Mouse (Mus musculus): ENCODE data around the gene Coro1b. TPM values are rescaled to one million over a fixed set of nuclear protein-coding genes. Genes with fewer than 3 reads are reported as not detected.

The Coro1b gene
- polyA plus RNA-seq, 1 experiment from 2014 or later: 148 TPM

- WGBS: 50% methylated on average over 11 of the region's 11 CpGs
- ATAC-seq (ENCODE audit: insufficient read depth) (no peak), DNase-seq (no peak)
- Histone ChIP-seq H3K4me1 (ENCODE audit: insufficient read depth) (peaks cover 5% of the 10 kb centered on the region), H3K9me3 (ENCODE audit: low read depth, low read length) (no peaks in the 10 kb centered on the region), H3K9ac (no peak within 1 kb of the TSS), H3K27me3 (ENCODE audit: insufficient read depth, low read length) (no peaks in the 10 kb centered on the region), H3K27ac (ENCODE audit: low read depth) (no peak within 1 kb of the TSS), H3K4me3 (ENCODE audit: low read depth, low read length) (no peak within 1 kb of the TSS), H3K4me2 (no peak within 1 kb of the TSS), H3K36me3 (ENCODE audit: insufficient read depth) (peaks cover 39% of the 10 kb centered on the region)
- no peak for TF ChIP-seq CTCF (IDR thresholded peaks at IDR 0.05; ENCODE audit: low read depth)
These were observed 4.8 kb downstream of the Coro1b start, which contains the start of gene Ptprcap for GRCm38 (mm10) chr19:4153232-4153654. Gene Ptprcap, plus strand, starts transcription at chr19:4153604.

- TF ChIP-seq CTCF (IDR thresholded peaks at IDR 0.05; ENCODE audit: low read depth): no peak
- Histone ChIP-seq H3K4me1 (ENCODE audit: insufficient read depth) (no peaks in the 10 kb centered on the region), H3K27me3 (ENCODE audit: insufficient read depth, low read length) (no peaks in the 10 kb centered on the region), H3K36me3 (ENCODE audit: insufficient read depth) (peaks cover 53% of the 10 kb centered on the region), H3K9ac (no peak overlapping the region), H3K27ac (ENCODE audit: low read depth) (no peak overlapping the region), H3K4me3 (ENCODE audit: low read depth, low read length) (no peak overlapping the region), H3K9me3 (ENCODE audit: low read depth, low read length) (no peaks in the 10 kb centered on the region), H3K4me2 (no peak overlapping the region)
- 69% methylated on average over 13 of the region's 13 CpGs for WGBS
- ATAC-seq (ENCODE audit: insufficient read depth) (no peak), DNase-seq (no peak)
These were observed 6.2 kb downstream of the Coro1b start for GRCm38 (mm10) chr19:4154437-4155222.

- TF ChIP-seq CTCF (IDR thresholded peaks at IDR 0.05; ENCODE audit: low read depth): no peak
- Histone ChIP-seq H3K9ac (no peak overlapping the region), H3K36me3 (ENCODE audit: insufficient read depth) (peaks cover 52% of the 10 kb centered on the region), H3K4me3 (ENCODE audit: low read depth, low read length) (no peak overlapping the region), H3K4me1 (ENCODE audit: insufficient read depth) (no peaks in the 10 kb centered on the region), H3K9me3 (ENCODE audit: low read depth, low read length) (no peaks in the 10 kb centered on the region), H3K27me3 (ENCODE audit: insufficient read depth, low read length) (no peaks in the 10 kb centered on the region), H3K27ac (ENCODE audit: low read depth) (no peak overlapping the region), H3K4me2 (no peak overlapping the region)
- DNase-seq (no peak), ATAC-seq (ENCODE audit: insufficient read depth) (no peak)
- 75% methylated on average over 6 of the region's 6 CpGs for WGBS
These were observed 7.0 kb downstream of the Coro1b start for GRCm38 (mm10) chr19:4155223-4156072.

- no peak for DNase-seq
- Histone ChIP-seq H3K36me3 (ENCODE audit: insufficient read depth) (peaks cover 51% of the 10 kb centered on the region), H3K4me3 (ENCODE audit: low read depth, low read length) (no peak overlapping the region), H3K27ac (ENCODE audit: low read depth) (no peak overlapping the region), H3K27me3 (ENCODE audit: insufficient read depth, low read length) (no peaks in the 10 kb centered on the region), H3K4me2 (no peak overlapping the region), H3K9me3 (ENCODE audit: low read depth, low read length) (no peaks in the 10 kb centered on the region), H3K4me1 (ENCODE audit: insufficient read depth) (no peaks in the 10 kb centered on the region), H3K9ac (no peak overlapping the region)
- no peak for TF ChIP-seq CTCF (IDR thresholded peaks at IDR 0.05; ENCODE audit: low read depth)
- 70% methylated on average over 20 of the region's 20 CpGs for WGBS
- ATAC-seq (ENCODE audit: insufficient read depth): no peak
These were observed 7.7 kb downstream of the Coro1b start for GRCm38 (mm10) chr19:4156073-4156579.

- no peaks in the 10 kb centered on the region for H3K9me3 ChIP-seq (ENCODE audit: low read depth, low read length)
- H3K27me3 ChIP-seq (ENCODE audit: insufficient read depth, low read length): no peaks in the 10 kb centered on the region
- no peaks in the 10 kb centered on the region for H3K4me1 ChIP-seq (ENCODE audit: insufficient read depth)
- no peak overlapping the region for H3K9ac ChIP-seq
- TF ChIP-seq CTCF (IDR thresholded peaks at IDR 0.05; ENCODE audit: low read depth): no peak
- no peak overlapping the region for H3K4me2 ChIP-seq
- DNase-seq: no peak
- 91% methylated on average over 12 of the region's 12 CpGs for WGBS
- ATAC-seq (ENCODE audit: insufficient read depth): no peak
- H3K27ac ChIP-seq (ENCODE audit: low read depth): no peak overlapping the region
- peaks cover 52% of the 10 kb centered on the region for H3K36me3 ChIP-seq (ENCODE audit: insufficient read depth)
- no peak overlapping the region for H3K4me3 ChIP-seq (ENCODE audit: low read depth, low read length)
These were observed 8.4 kb downstream of the Coro1b start for GRCm38 (mm10) chr19:4156771-4157170.

GRCm38 (mm10) chr19:4159049-4159448, 10.6 kb downstream of the Coro1b start:
- H3K9ac ChIP-seq: no peak overlapping the region
- H3K27ac ChIP-seq (ENCODE audit: low read depth): no peak overlapping the region
- H3K4me1 ChIP-seq (ENCODE audit: insufficient read depth): peaks cover 5% of the 10 kb centered on the region; the same call in 1 of the 2 replicates
- H3K36me3 ChIP-seq (ENCODE audit: insufficient read depth): peaks cover 42% of the 10 kb centered on the region
- no peak overlapping the region for H3K4me2 ChIP-seq
- DNase-seq (no peak), ATAC-seq (ENCODE audit: insufficient read depth) (no peak)
- WGBS: 95% methylated on average over 8 of the region's 8 CpGs
- no peak for TF ChIP-seq CTCF (IDR thresholded peaks at IDR 0.05; ENCODE audit: low read depth)
- H3K4me3 ChIP-seq (ENCODE audit: low read depth, low read length): no peak overlapping the region
- H3K9me3 ChIP-seq (ENCODE audit: low read depth, low read length): no peaks in the 10 kb centered on the region
- H3K27me3 ChIP-seq (ENCODE audit: insufficient read depth, low read length): no peaks in the 10 kb centered on the region

Data from lung, embryonic 14.5 days (tissue).